Mouse (Mus musculus): ENCODE measurements around the gene Grin2d.
A peak's percentile ranks its signal among the peaks of the same experiment; 100 is the strongest.

Grin2d gene

GRCm38 (mm10) chr7:45809276-45810075 is 68.7 kb downstream of the Grin2d start:
- no peak for DNase-seq (ENCODE audit: low read depth, low spot score)

GRCm38 (mm10) chr7:45808471-45808870 is 69.7 kb downstream of the Grin2d start:
- no peak for DNase-seq (ENCODE audit: low read depth, low spot score)

- no peak for DNase-seq (ENCODE audit: low read depth, low spot score)
Measured at GRCm38 (mm10) chr7:45805941-45806340, 72.2 kb downstream of the Grin2d start.

GRCm38 (mm10) chr7:45802551-45802950 is 75.6 kb downstream of the Grin2d start:
- DNase-seq (ENCODE audit: low read depth, low spot score): no peak

GRCm38 (mm10) chr7:45801348-45801747 is 76.8 kb downstream of the Grin2d start:
- DNase-seq (ENCODE audit: low read depth, low spot score): peak; percentile 94

- peak; percentile 91 for DNase-seq (ENCODE audit: low read depth, low spot score)
Measured at GRCm38 (mm10) chr7:45800546-45801204, 77.5 kb downstream of the Grin2d start.

- peak; percentile 77 for DNase-seq (ENCODE audit: low read depth, low spot score)
Measured at GRCm38 (mm10) chr7:45800001-45800400, 78.2 kb downstream of the Grin2d start.

- DNase-seq (ENCODE audit: low read depth, low spot score): no peak
Measured at GRCm38 (mm10) chr7:45798931-45799330, 79.2 kb downstream of the Grin2d start.

GRCm38 (mm10) chr7:45798511-45798836 is 79.7 kb downstream of the Grin2d start:
- no peak for DNase-seq (ENCODE audit: low read depth, low spot score)

GRCm38 (mm10) chr7:45797661-45798510 is 80.3 kb downstream of the Grin2d start:
- no peak for DNase-seq (ENCODE audit: low read depth, low spot score)

GRCm38 (mm10) chr7:45796950-45797349 is 81.2 kb downstream of the Grin2d start:
- no peak for DNase-seq (ENCODE audit: low read depth, low spot score)

- DNase-seq (ENCODE audit: low read depth, low spot score): no peak
Measured at GRCm38 (mm10) chr7:45794971-45795370, 83.2 kb downstream of the Grin2d start.

GRCm38 (mm10) chr7:45793969-45794585 is 84.1 kb downstream of the Grin2d start:
- DNase-seq (ENCODE audit: low read depth, low spot score): no peak

GRCm38 (mm10) chr7:45793240-45793639 is 84.9 kb downstream of the Grin2d start:
- DNase-seq (ENCODE audit: low read depth, low spot score): no peak

- DNase-seq (ENCODE audit: low read depth, low spot score): peak; percentile 52
Measured at GRCm38 (mm10) chr7:45791756-45792490, 86.3 kb downstream of the Grin2d start.

- no peak for DNase-seq (ENCODE audit: low read depth, low spot score)
Measured at GRCm38 (mm10) chr7:45790721-45791120, 87.5 kb downstream of the Grin2d start.

GRCm38 (mm10) chr7:45787642-45788041 is 90.5 kb downstream of the Grin2d start:
- DNase-seq (ENCODE audit: low read depth, low spot score): no peak

GRCm38 (mm10) chr7:45786661-45787413 is 91.3 kb downstream of the Grin2d start:
- peak; percentile 94 for DNase-seq (ENCODE audit: low read depth, low spot score)

GRCm38 (mm10) chr7:45786136-45786578 is 92.0 kb downstream of the Grin2d start:
- DNase-seq (ENCODE audit: low read depth, low spot score): peak; percentile 90
